Mouse (Mus musculus) forebrain, embryonic 15.5 days (tissue): ENCODE results near the gene Arhgap42. TPM values are rescaled to one million over a fixed set of nuclear protein-coding genes. Genes with fewer than 3 reads are reported as not detected.
A peak's percentile ranks its signal among the peaks of the same experiment; 100 is the strongest.

Source experiments
- ATAC-seq: fragments of 200-750 bp; cut with Nextera tagmentation; replicated peaks from 2 replicates; pipeline ENCODE4 v1.8.0; 2017; ENCODE audit warnings: mild to moderate bottlenecking, moderate TSS enrichment, moderate library complexity
- H3K27ac ChIP-seq: fragments of 300-500 bp; sonication (generic); replicated peaks from 2 replicates; pipeline ENCODE4 v1.5.1; 2015; ENCODE audit warnings: mild to moderate bottlenecking, inconsistent platforms
- H3K27me3 ChIP-seq: fragments of 300-500 bp; sonication (generic); 2 replicates; pipeline ENCODE4 v1.6.1; 2015; ENCODE audit warnings: inconsistent platforms
- H3K36me3 ChIP-seq: fragments of 300-500 bp; sonication (generic); 2 replicates; pipeline ENCODE4 v1.6.1; 2015; ENCODE audit warnings: mild to moderate bottlenecking, inconsistent platforms
- H3K4me1 ChIP-seq: fragments of 300-500 bp; sonication (generic); 2 replicates; pipeline ENCODE4 v1.6.1; 2015; ENCODE audit warnings: inconsistent platforms
- H3K4me2 ChIP-seq: fragments of 300-500 bp; sonication (generic); replicated peaks from 2 replicates; pipeline ENCODE4 v1.6.1; 2015; ENCODE audit warnings: mild to moderate bottlenecking, inconsistent platforms
- H3K4me3 ChIP-seq: fragments of 300-500 bp; sonication (generic); 2 replicates; pipeline ENCODE4 v1.5.1; 2015; ENCODE audit warnings: mild to moderate bottlenecking, inconsistent platforms
- H3K9ac ChIP-seq: fragments of 300-500 bp; sonication (generic); replicated peaks from 2 replicates; pipeline ENCODE4 v1.6.1; 2015; ENCODE audit warnings: mild to moderate bottlenecking, inconsistent platforms
- H3K9me3 ChIP-seq: fragments of 300-500 bp; sonication (generic); 2 replicates; pipeline ENCODE4 v1.6.1; 2016; ENCODE audit warnings: inconsistent platforms
- WGBS: fragments of 180-500 bp; shearing (Covaris S2); methylation state at CpG from one replicate; pipeline ENCODE4 v1.1.7; 2015; ENCODE audit warnings: mixed read lengths; 5-methylcytosine and 5-hydroxymethylcytosine counted together
- polyA plus RNA-seq: library from polyadenylated mRNA; unstranded; fragments of >200 nt; fragmentation: Nextera tagmentation; extraction: Ambion mirVana; gene quantifications from 2 replicates; pipeline ENCODE4 v1.2.1, GENCODE M21; 2015

The Arhgap42 gene
- polyA plus RNA-seq, 1 experiment from 2014 or later, result 22.7 TPM

DNA sequence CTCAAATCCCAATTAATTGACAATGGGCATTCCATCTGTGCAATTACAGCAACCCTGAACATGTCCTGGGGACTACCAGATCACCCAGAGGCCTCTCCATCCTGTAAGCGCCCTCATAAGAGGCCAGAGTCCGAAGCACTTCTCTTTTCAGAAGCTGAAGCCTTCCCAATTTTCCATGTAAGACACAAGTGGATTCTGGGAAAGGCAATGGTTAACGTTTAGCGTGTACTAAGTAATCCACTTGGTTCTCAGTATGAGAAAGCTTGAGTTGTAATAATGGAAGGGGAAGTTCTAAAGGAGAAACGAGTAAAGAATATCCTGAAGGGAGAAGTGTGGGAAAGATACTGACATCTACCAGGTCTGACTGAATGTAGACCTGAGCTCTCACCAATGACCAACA lies 1.4 kb downstream of the Arhgap42 start:
- Histone ChIP-seq H3K4me1 (peaks cover 17% of the 10 kb centered on the region), H3K9me3 (no peaks in the 10 kb centered on the region), H3K4me3 (peak overlapping the region; percentile 58), H3K4me2 (peak overlapping the region; percentile 56), H3K36me3 (no peaks in the 10 kb centered on the region), H3K27me3 (no peaks in the 10 kb centered on the region), H3K9ac (no peak overlapping the region), H3K27ac (no peak overlapping the region)
- no peak for ATAC-seq
- WGBS, result 32% methylated on average over 5 of the region's 5 CpGs

DNA sequence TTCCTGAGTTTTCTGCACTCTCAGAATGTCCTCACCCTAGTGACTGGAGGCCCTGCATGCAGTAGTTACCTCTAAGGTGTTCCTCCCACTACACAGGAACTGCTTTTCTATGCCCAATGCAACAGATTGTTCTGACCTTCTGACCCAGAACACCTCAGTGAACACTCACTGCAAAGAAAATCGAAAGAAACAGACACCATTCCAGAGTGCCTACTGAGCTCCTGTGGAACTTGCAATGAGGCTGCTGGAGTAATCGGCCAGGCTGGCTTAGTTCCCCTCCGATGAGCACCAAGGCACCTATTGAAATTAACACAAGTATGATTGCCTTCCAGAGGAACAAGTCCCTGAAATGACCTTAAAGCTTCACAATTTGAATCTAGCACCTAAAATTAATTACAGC lies 9.2 kb downstream of the Arhgap42 start:
- H3K4me3 ChIP-seq, result no peak overlapping the region
- no peak overlapping the region for H3K4me2 ChIP-seq
- no peaks in the 10 kb centered on the region for H3K27me3 ChIP-seq
- H3K36me3 ChIP-seq, result no peaks in the 10 kb centered on the region
- H3K9me3 ChIP-seq, result no peaks in the 10 kb centered on the region
- no peak overlapping the region for H3K27ac ChIP-seq
- ATAC-seq, result no peak
- no peak overlapping the region for H3K9ac ChIP-seq
- H3K4me1 ChIP-seq, result no peaks in the 10 kb centered on the region
- WGBS, result 23% methylated on average over 3 of the region's 3 CpGs

DNA sequence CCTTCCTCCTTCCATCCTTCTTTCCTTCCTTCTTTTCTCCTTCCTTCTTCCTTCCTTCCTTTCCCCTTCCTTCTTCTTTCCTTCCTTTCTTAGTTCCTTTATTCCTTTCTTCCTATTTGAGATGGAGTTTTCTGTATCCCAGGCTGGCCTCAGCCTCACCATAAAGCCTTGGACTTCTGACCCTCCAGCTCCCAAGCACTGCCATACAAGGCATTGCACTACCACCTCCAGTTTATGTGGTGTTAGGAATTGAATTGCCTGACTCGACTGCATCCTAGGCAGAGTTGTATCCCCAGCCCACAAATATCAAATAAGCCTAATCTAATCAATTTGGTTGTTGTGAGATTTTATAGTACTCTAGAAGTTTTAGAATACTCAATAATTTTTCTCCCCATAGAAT lies 14.1 kb downstream of the Arhgap42 start:
- H3K36me3 ChIP-seq, result no peaks in the 10 kb centered on the region
- 0 out of 2 replicates have a peak, but pooled peaks cover 4% of the 10 kb centered on the region for H3K4me1 ChIP-seq
- no peaks in the 10 kb centered on the region for H3K9me3 ChIP-seq
- no peak overlapping the region for H3K9ac ChIP-seq
- no peak for ATAC-seq
- no peak overlapping the region for H3K27ac ChIP-seq
- H3K27me3 ChIP-seq, result no peaks in the 10 kb centered on the region
- no peak overlapping the region for H3K4me2 ChIP-seq
- 78% methylated on average over 1 of the region's 1 CpGs for WGBS
- no peak overlapping the region for H3K4me3 ChIP-seq

DNA sequence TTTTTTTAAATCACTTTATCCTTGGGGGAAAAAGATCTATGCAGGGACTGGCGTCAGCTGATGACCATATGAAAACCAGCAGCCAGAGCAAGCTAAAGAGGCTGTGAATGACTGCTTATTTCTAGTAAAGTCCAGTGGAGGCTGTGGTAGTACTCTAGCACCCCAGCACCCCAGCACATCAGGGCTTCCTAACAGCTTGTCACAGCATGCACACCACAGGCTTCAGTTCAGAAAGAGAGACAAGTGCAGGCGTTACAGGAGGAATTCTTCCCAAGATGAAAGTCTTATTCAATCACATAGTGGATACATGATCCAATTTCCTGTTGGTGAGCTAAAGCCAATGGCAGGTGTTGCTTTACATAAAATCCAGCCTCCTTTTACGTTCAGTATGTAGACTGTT lies 15.5 kb downstream of the Arhgap42 start:
- H3K27ac ChIP-seq, result no peak overlapping the region
- H3K4me1 ChIP-seq, result 0 out of 2 replicates have a peak, but pooled peaks cover 4% of the 10 kb centered on the region
- no peak overlapping the region for H3K4me2 ChIP-seq
- WGBS, result 48% methylated on average over 3 of the region's 3 CpGs
- no peak for ATAC-seq
- H3K4me3 ChIP-seq, result no peak overlapping the region
- no peaks in the 10 kb centered on the region for H3K36me3 ChIP-seq
- no peaks in the 10 kb centered on the region for H3K27me3 ChIP-seq
- no peaks in the 10 kb centered on the region for H3K9me3 ChIP-seq
- H3K9ac ChIP-seq, result no peak overlapping the region

DNA sequence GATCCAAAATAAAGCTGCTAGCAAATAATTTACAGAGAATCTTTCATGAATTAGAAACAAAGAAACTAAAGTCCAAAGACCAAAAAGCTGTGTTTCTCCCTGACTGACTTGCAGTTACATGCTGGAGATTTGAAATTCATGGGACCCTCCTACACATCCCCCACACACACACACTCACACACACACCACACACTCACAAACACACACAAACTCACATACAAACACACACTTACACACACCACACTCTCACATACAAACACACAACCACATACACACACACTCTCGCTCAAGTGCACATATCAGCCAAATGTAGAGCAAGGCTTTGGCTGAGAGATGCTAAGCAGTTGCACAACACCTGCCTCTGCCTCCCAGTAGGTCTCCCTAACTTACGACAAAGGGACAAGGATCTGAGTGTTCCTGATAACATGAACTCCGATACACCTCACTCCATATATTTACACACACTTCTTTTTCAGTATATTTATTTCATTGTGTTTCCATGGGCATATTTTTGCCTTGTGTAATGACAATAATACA lies 16.9 kb downstream of the Arhgap42 start:
- no peak for ATAC-seq
- H3K27ac ChIP-seq, result no peak overlapping the region
- H3K36me3 ChIP-seq, result no peaks in the 10 kb centered on the region
- no peaks in the 10 kb centered on the region for H3K9me3 ChIP-seq
- H3K4me3 ChIP-seq, result no peak overlapping the region
- 0 out of 2 replicates have a peak, but pooled peaks cover 4% of the 10 kb centered on the region for H3K4me1 ChIP-seq
- no peak overlapping the region for H3K4me2 ChIP-seq
- H3K27me3 ChIP-seq, result no peaks in the 10 kb centered on the region
- 87% methylated on average over 3 of the region's 3 CpGs for WGBS
- no peak overlapping the region for H3K9ac ChIP-seq

DNA sequence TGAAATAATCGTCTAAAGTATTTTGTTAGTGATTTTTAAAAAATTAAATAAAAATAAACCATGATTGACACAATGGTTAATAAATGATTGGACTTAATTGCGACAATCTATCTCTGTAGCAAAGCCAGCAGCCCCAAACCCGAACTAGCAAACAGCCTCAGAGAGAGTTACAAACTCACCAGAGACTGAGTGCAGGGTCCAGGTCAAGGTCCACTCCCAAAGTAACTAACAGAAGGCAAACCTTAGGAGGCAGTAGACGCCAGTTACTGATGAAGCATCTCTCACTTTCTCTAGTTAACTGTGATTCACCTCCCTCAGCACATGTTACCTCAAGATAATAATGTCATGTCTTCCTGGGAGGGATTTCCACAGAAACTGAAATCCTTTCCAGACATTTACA lies 17.7 kb downstream of the Arhgap42 start:
- whole genome bisulfite sequencing, result 88% methylated on average over 4 of the region's 4 CpGs
- Histone ChIP-seq H3K4me2 (no peak overlapping the region), H3K27ac (no peak overlapping the region), H3K36me3 (no peaks in the 10 kb centered on the region), H3K27me3 (no peaks in the 10 kb centered on the region), H3K4me1 (0 out of 2 replicates have a peak, but pooled peaks cover 4% of the 10 kb centered on the region), H3K4me3 (no peak overlapping the region), H3K9ac (no peak overlapping the region), H3K9me3 (no peaks in the 10 kb centered on the region)
- ATAC-seq, result no peak

DNA sequence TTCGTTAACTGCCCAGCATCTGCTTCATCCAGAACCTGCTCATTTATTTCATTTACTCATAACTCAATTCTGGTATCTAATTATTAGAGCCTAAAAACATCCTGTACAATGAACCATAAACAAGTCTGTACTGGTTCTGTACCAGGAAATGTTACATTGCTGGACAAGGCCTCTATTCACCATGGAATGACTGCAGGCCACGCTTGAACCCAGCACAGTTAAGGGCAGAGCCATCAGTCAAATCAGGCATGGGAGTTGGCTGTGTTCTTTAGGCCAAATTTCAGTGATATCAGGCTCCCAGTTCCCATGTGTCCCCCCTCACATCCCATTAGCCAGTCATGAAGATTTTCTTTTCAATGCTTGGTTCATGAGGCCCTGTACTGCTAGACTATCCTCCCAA lies 20.6 kb downstream of the Arhgap42 start:
- 81% methylated on average over 2 of the region's 2 CpGs for WGBS

DNA sequence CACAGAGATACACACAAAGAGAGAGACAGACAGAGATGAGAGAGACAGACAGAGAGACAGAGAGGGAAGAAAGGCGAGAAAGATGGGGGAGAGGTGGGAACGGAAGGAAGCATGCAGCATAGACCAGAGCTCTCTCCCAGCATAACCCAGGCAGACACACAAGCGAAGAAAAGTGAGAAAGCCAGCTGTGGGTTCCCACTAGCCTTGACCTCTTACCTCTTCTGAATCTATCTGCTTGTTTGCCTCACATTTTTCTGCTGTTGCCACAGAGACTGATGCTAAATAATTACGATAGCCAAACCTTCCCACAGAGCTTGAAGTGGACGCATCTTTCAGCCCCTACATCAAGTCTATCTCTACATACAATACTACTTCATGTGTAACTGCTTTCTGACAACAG lies 24.1 kb downstream of the Arhgap42 start:
- no peak for ATAC-seq
- Histone ChIP-seq H3K27ac (no peak overlapping the region), H3K9ac (no peak overlapping the region)

More for the DNA sequence above, 20.6 kb downstream of the Arhgap42 start:
- Histone ChIP-seq H3K9ac (no peak overlapping the region), H3K4me2 (no peak overlapping the region), H3K36me3 (no peaks in the 10 kb centered on the region), H3K4me1 (0 out of 2 replicates have a peak, but pooled peaks cover under 1% of the 10 kb centered on the region), H3K9me3 (no peaks in the 10 kb centered on the region), H3K27ac (no peak overlapping the region), H3K27me3 (no peaks in the 10 kb centered on the region), H3K4me3 (no peak overlapping the region)
- ATAC-seq, result no peak

DNA sequence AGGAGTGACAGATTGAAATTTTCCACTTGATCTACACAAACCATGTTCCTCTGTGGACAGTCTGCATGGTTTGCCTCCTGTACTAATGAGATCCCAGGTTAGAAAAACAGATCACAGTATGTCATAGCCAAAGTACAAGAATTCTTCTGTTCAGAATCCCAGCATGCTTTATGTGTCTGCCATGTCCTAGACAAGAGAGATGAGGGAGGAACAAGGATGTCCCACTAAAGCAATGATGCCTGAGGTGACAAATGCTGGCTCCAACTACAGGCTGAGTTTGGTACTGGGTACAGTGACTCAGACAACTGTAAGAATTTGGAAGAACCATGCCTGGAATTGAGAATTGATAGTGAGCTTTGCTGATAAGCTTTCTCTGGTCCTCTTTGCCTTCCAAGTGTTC lies 24.6 kb downstream of the Arhgap42 start:
- Histone ChIP-seq H3K27me3 (no peaks in the 10 kb centered on the region), H3K9ac (no peak overlapping the region), H3K4me1 (no peaks in the 10 kb centered on the region), H3K4me2 (no peak overlapping the region), H3K27ac (no peak overlapping the region), H3K36me3 (no peaks in the 10 kb centered on the region), H3K4me3 (no peak overlapping the region), H3K9me3 (no peaks in the 10 kb centered on the region)
- ATAC-seq, result no peak

More for the DNA sequence above, 24.1 kb downstream of the Arhgap42 start:
- Histone ChIP-seq H3K4me2 (no peak overlapping the region), H3K36me3 (no peaks in the 10 kb centered on the region), H3K27me3 (no peaks in the 10 kb centered on the region), H3K4me3 (no peak overlapping the region), H3K9me3 (no peaks in the 10 kb centered on the region), H3K4me1 (no peaks in the 10 kb centered on the region)
- 74% methylated on average over 5 of the region's 5 CpGs for WGBS

DNA sequence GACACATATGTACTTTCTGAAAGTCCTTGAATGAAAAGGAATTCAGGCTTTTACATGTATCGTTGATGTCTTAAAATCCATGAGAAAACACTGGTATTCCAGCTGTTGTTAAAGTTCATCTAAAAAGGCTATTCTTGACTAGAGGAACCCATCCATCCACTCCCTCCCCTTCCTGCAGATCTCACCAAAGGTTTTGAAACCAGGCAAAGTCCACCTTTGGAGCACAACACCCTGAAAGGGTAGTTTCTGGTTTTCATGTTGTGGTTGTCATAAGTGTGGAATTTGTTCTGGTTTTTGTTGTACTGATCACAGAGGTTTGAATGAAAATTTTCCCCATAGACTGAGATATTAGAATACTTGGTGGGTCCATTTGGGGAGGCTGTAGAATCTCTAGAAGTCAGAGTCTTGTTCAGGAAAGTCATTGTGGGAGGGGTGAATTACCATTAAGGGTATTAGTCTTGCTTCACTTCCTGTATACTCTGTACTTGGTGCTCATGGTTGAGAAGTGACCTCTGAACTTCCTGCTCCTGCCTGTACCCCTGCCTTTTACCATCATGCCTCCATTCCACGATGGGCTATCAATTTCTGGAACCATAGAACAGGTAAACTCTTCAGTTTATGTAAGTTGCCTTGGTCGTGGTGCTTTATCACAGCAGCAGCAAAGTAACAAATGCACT lies 27.4 kb downstream of the Arhgap42 start:
- Histone ChIP-seq H3K9me3 (no peaks in the 10 kb centered on the region), H3K36me3 (no peaks in the 10 kb centered on the region), H3K27ac (no peak overlapping the region), H3K4me3 (no peak overlapping the region), H3K4me2 (no peak overlapping the region), H3K9ac (no peak overlapping the region), H3K27me3 (no peaks in the 10 kb centered on the region), H3K4me1 (no peaks in the 10 kb centered on the region)
- WGBS, result 91% methylated on average over 3 of the region's 3 CpGs
- ATAC-seq, result no peak

DNA sequence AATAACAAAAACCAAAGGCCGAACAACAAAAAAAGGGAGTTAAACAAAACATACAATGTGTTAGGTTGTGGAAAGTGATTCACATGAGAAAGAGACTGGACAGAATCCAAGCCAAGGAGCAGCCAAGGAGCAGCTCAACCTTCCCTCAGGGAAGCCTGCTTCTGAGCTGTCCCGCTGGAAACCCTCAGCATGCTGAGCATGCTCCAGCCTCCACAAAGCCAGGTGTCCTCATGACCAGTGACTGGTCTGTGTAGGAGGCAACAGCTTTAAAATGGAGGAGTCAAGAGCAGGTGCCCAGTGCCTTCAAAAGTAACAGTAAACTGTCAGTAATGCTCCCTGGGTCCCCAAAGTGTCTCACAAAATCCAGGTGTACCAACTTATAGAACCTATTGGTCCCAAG lies 28.4 kb downstream of the Arhgap42 start:
- WGBS, result 84% methylated on average over 2 of the region's 2 CpGs
- Histone ChIP-seq H3K9me3 (no peaks in the 10 kb centered on the region), H3K4me2 (no peak overlapping the region), H3K27ac (no peak overlapping the region), H3K36me3 (no peaks in the 10 kb centered on the region), H3K4me3 (no peak overlapping the region), H3K4me1 (no peaks in the 10 kb centered on the region), H3K27me3 (no peaks in the 10 kb centered on the region), H3K9ac (no peak overlapping the region)
- no peak for ATAC-seq

DNA sequence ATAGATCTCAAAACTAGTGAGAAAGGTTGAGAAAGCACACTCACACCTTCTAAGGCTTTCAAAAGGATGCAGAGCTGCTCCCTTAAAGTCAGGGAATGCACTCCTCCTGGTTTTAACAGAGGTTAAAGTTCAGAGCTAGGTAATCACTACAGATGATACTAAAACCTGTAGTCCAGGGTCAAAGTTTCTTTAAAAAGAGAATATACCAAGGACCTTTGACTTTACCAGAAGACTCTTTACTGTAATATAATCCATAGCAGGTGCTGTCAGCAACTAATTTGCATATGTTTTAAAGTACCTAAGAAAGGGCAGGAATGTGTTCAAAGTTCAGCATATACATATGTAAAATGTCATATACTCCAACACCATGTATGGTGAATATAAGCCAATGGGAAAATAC lies 30.7 kb downstream of the Arhgap42 start:
- H3K27ac ChIP-seq, result no peak overlapping the region
- ATAC-seq, result no peak
- no peaks in the 10 kb centered on the region for H3K4me1 ChIP-seq
- no peaks in the 10 kb centered on the region for H3K36me3 ChIP-seq
- H3K9me3 ChIP-seq, result no peaks in the 10 kb centered on the region
- no peak overlapping the region for H3K4me2 ChIP-seq
- no peaks in the 10 kb centered on the region for H3K27me3 ChIP-seq
- no peak overlapping the region for H3K4me3 ChIP-seq
- no peak overlapping the region for H3K9ac ChIP-seq

DNA sequence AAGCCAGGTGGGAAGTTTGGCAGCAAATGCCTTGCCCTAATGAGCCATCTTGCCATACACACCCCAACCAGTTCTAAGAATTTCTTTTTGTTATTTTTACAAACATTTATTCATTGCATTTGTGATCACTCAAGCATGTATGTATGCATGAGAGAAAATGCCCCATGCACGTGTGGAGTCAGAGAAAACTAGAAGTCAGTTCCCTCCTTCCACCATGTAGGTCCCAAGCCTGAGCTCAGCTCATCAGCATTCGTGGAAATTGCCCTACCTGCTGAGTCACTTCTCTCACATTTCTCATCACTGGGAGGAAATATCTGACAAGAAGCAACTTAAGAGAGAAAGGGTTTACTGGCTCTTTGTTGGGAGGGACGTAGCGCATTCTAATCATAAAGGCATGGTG lies 31.6 kb downstream of the Arhgap42 start:
- H3K9me3 ChIP-seq, result no peaks in the 10 kb centered on the region
- no peaks in the 10 kb centered on the region for H3K27me3 ChIP-seq
- no peak overlapping the region for H3K27ac ChIP-seq
- H3K4me3 ChIP-seq, result no peak overlapping the region
- no peak overlapping the region for H3K9ac ChIP-seq
- no peaks in the 10 kb centered on the region for H3K36me3 ChIP-seq
- H3K4me1 ChIP-seq, result no peaks in the 10 kb centered on the region
- no peak overlapping the region for H3K4me2 ChIP-seq
- ATAC-seq, result no peak
- WGBS, result 75% methylated on average over 4 of the region's 4 CpGs
